Mouse (Mus musculus) left cerebral cortex, postnatal 25 days (tissue): ENCODE measurements at regions not wholly inside any gene's neighbourhood (a gene's known extent, or its start where the extent isn't known, plus 50 kb on each side); places are given as distances from the start of the nearest gene placed in this dataset.

Experiments used
- DNase-seq, 2 experiments: peaks; one replicate each; pipeline ENCODE4 v3.0.0; 2022; ENCODE audit warnings: low spot score in 2 of 2, mixed read lengths in 1 of 2
- intact Hi-C: fragments of 180-260 bp; cut with DNase I; formaldehyde crosslinking; loops from one replicate; pipeline ENCODE4 v1.15.1; 2025

GRCm38 (mm10) chr10:119001895-119002294 is 131.9 kb upstream of the Dyrk2 start:
- intact Hi-C loops: no loop called here

DNA sequence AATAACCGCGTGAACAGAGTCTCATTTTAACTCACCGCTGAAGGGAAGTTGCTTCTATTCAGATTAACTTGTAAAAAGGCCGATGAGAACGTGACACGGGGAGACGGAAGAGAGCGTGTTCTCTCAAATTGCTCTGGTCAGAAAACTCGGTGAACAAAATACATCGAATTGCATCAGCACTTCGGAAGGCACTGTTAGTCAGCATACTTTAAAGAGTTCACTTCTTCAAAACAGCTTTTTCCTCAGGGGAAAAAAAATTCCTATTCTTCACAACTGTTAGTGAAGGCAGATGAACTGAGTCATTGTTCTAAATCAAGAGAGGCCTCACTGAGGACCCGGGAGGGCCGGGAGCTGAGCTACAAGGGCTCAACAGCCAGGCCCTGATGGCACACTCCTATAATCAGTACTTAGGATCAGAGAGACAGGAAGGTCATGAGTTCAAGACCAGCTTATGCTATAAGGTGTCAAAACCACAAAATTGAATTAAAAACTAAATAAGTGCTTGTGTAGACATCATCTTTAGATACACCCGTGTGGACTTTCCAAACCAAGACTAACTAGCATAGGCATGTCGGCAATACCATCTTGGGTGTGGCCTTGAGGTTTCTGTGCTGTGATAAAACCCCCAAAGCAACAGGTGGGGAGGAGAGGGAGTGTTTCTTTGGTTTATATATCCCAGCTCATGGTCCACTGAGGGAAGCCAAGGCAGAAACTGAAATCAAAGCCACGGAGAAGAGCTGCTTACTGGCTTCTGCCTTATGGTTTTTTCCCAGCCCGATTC is 131.2 kb upstream of the Dyrk2 start:
- DNase-seq: no peak
- intact Hi-C loops: no loop called here

More at GRCm38 (mm10) chr10:119001895-119002294, 131.9 kb upstream of the Dyrk2 start:
- DNase-seq: no peak

GRCm38 (mm10) chr10:118998966-118999365 is 129.0 kb upstream of the Dyrk2 start:
- no peak for DNase-seq
- intact Hi-C loops: no loop called here

DNA sequence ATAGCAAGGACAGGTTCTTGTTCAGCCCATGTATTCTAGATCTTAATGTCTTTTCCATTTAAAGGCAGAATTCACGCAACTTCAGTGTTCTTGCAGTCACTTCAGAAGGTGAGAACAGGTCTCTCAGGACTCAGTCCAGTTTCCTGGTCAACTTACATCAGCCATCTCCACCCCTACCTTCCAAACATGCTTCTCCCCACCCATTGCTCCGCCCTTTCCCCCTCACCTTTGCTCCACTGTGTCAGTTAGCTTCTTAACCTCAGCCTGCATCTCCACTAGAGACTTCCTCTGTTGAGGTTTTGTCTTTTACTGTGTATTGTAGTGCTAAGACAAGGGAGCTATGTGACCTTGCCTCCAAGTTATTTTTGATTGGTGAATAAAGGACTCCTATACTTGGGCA is 127.0 kb upstream of the Dyrk2 start:
- intact Hi-C loops: no loop called here
- no peak for DNase-seq

DNA sequence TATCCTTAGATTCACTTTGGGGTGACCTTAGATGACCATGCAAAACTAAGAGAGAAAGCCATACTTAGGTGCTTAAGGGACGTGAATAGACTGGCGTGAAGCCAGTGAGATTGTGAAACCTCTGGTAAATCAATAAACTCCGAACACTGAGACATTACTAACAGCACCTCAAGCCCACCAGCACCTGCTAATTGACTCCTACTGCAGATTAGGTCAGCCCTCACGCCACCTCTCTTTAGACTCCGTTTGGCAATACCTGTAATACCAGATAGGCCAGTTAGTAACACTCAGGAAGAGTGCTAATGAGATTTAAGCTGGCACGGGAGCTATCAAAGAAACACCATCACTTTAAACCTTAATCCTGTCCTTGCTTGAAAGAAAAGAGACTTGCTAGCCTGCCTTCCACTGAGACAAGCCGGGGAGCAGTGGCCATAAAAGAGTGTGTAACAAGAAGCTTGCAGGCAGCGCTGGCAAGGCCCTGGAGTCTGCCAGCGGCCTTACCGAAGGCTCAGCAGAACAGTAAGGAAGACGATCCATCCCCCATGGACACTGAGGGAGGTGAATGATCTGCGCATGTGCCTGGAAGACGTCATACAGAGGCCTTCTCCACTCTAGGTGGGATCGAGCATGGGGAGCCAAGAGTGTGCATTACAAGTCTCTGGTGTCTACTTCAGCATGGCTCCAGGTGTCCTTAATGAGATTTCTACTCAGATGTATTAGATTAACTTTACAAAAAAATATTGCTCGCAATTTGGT is 124.0 kb upstream of the Dyrk2 start:
- no peak for DNase-seq
- intact Hi-C loops: no loop called here

- peak; percentile 48 to 92 for DNase-seq
These were observed 121.2 kb upstream of the Dyrk2 start for GRCm38 (mm10) chr10:118991213-118991612.

DNA sequence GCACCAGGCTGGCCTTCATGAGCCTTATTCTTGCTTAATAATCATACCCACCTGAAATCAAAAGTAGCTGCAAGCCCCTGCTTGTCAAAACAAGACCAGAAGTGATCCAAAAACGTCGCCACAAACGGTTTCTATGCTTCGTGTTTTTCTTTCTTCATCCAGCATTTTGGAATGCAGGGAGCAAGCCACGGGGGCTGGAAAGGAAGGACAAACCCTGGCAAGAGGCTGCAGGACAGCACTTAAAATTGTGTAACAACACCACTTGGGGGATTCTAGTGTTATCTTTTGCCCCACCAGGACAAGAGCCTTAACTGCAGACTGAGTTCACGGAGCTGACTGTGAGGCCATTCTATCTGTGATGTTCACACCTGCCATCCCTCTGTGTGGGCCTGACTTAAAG is 120.5 kb upstream of the Dyrk2 start:
- intact Hi-C loops: no loop called here

More at GRCm38 (mm10) chr10:118991213-118991612, 121.2 kb upstream of the Dyrk2 start:
- intact Hi-C loops: loop anchor here (1.0 kb wide), 2 partner anchors 36 to 122 kb away; no protein-coding TSS in a partner anchor

DNA sequence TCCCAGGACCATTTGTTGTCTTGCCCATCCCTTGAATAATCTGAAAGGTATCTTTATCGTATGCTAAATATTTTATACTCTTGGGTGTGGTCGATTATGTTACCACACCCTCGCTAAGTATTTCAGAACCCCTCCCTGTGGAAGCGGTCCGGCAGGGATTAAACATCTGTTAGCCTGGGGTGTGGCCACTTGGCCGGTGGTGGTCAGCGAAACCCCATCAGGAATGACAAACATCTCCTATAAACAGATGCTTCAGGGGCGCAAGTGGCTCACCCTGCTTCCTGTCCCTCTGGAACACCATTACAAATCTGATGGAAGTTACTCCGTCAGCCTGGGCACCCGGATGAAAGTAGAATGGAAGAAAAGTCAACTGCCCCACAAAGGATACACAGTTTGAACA is 119.8 kb upstream of the Dyrk2 start:
- DNase-seq: no peak
- intact Hi-C loops: no loop called here

More for the DNA sequence above, 120.5 kb upstream of the Dyrk2 start:
- no peak for DNase-seq

- intact Hi-C loops: no loop called here
These were observed 118.2 kb upstream of the Dyrk2 start for GRCm38 (mm10) chr10:118988249-118988648.

DNA sequence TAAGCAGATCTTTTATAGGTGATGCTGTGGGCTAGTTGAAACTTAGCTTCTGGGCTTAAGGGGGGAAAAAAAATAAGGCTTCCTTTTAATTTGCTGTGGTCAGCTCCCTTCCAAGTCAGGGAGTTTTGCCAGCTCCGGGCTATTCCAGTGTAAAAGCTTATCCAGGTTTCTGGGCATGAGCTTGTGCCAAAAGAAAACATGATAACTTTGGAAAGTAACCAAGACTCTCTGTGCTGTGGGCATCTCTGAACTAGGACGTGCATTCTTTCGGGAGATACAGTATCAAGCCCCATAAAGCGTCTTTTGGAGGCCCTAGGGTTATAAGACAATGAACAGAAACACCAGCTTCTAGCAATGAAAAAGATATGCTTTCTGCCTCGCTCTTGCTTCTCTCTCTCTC is 114.6 kb upstream of the Dyrk2 start:
- intact Hi-C loops: no loop called here
- DNase-seq: no peak

More at GRCm38 (mm10) chr10:118988249-118988648, 118.2 kb upstream of the Dyrk2 start:
- peak; percentile 6 to 19 for DNase-seq

- DNase-seq: no peak
- intact Hi-C loops: no loop called here
These were observed 111.4 kb upstream of the Dyrk2 start for GRCm38 (mm10) chr10:118981446-118981845.

GRCm38 (mm10) chr10:118979339-118979738 is 109.3 kb upstream of the Dyrk2 start:
- intact Hi-C loops: no loop called here
- DNase-seq: no peak

GRCm38 (mm10) chr10:118978181-118978743 is 108.3 kb upstream of the Dyrk2 start:
- intact Hi-C loops: no loop called here

DNA sequence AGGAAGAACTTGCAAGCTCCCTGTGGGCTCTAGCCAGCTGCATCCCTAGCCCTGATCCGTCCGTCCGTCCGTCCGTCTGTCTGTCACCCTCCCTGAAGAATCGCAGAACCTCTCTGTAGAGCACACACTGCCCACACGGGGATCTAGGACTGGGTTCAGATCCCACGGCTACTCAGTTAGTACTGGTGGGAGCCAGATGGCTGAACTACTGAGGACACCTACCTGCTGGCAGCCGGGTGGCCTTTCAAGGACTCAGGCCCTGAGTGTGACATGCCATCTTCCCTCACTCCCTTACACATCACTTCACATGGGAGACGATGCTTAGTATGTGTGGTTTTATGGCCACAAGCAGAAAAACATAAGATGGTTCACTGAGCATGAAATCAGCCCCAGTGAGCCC is 106.4 kb upstream of the Dyrk2 start:
- intact Hi-C loops: no loop called here
- DNase-seq: no peak

More at GRCm38 (mm10) chr10:118978181-118978743, 108.3 kb upstream of the Dyrk2 start:
- no peak for DNase-seq

GRCm38 (mm10) chr10:118975772-118976171 is 105.8 kb upstream of the Dyrk2 start:
- no peak for DNase-seq
- intact Hi-C loops: no loop called here

GRCm38 (mm10) chr10:118973324-118973723 is 103.3 kb upstream of the Dyrk2 start:
- intact Hi-C loops: loop anchor here (5.0 kb wide), 1 partner anchor 79 kb away; no protein-coding TSS in a partner anchor
- DNase-seq: no peak

- intact Hi-C loops: loop anchor here (5.0 kb wide), 1 partner anchor 80 kb away; no protein-coding TSS in a partner anchor
- no peak for DNase-seq
These were observed 102.6 kb upstream of the Dyrk2 start for GRCm38 (mm10) chr10:118972626-118973025.

GRCm38 (mm10) chr10:118970457-118971175 is 100.6 kb upstream of the Dyrk2 start:
- intact Hi-C loops: loop anchor here (5.0 kb wide), 1 partner anchor 82 kb away; no protein-coding TSS in a partner anchor
- DNase-seq: peak in 1 of 2 experiments; percentile 23

DNA sequence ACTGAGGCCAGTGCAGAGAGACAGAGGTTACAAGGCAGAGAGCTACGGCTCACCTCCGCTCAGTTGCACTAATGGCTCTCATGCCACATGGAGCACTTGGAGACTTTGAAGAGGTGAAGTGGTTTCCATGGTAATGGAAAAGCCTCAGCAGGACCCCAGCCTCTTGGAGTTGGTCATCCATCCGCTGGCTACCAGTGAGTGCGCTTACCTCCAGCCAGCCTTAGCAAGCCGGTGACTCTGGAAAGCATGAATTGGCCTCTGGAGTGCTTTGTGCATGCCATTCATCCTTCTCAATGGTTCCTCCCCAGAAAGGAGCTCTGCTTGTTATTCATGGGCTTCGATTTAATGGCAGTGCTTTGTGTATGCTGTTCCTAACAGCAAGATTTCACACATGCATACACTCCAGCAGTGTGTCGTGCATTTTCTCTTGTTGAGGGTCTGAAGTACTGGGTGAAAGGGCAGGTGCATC is 91.7 kb upstream of the Dyrk2 start:
- DNase-seq: no peak
- intact Hi-C loops: no loop called here
